Mouse (Mus musculus) liver, postnatal 0 days (tissue): ENCODE results near the gene Dlg4. TPM values are rescaled to one million over a fixed set of nuclear protein-coding genes. Genes with fewer than 3 reads are reported as not detected.

Experiments used
- ATAC-seq: fragments of 200-750 bp; cut with Nextera tagmentation; 2 replicates; pipeline ENCODE4 v1.8.0; 2017; ENCODE audit warnings: mild to moderate bottlenecking, moderate library complexity
- DNase-seq: peaks from one replicate; pipeline ENCODE4 v3.0.0-alpha.2; 2016
- H3K27ac ChIP-seq: fragments of 300-500 bp; sonication (generic); 2 replicates; pipeline ENCODE4 v1.5.1; 2014; ENCODE audit warnings: antibody characterized with exemption, moderate library complexity, mild to moderate bottlenecking, low read depth
- H3K27me3 ChIP-seq: fragments of 300-500 bp; sonication (generic); 2 replicates; pipeline ENCODE4 v1.6.1; 2014; ENCODE audit warnings: low read length, control low read depth, mixed read lengths; ENCODE audit not compliant: insufficient read depth
- H3K36me3 ChIP-seq: fragments of 300-500 bp; sonication (generic); replicated peaks from 2 replicates; pipeline ENCODE4 v1.6.1; 2014; ENCODE audit warnings: mild to moderate bottlenecking, control low read depth, low read length, moderate library complexity, mixed read lengths; ENCODE audit not compliant: insufficient read depth
- H3K4me1 ChIP-seq: fragments of 300-500 bp; sonication (generic); 2 replicates; pipeline ENCODE4 v1.6.1; 2014; ENCODE audit warnings: antibody characterized with exemption, mild to moderate bottlenecking, control low read depth; ENCODE audit not compliant: insufficient read depth
- H3K4me2 ChIP-seq: fragments of 300-500 bp; sonication (generic); 2 replicates; pipeline ENCODE4 v1.6.1; 2014; ENCODE audit warnings: low read depth, mild to moderate bottlenecking, low read length, moderate library complexity, mixed read lengths
- H3K4me3 ChIP-seq: fragments of 300-500 bp; sonication (generic); 2 replicates; pipeline ENCODE4 v1.5.1; 2014; ENCODE audit warnings: low read depth, low read length
- H3K9ac ChIP-seq: fragments of 300-500 bp; sonication (generic); replicated peaks from 2 replicates; pipeline ENCODE4 v1.6.1; 2014; ENCODE audit warnings: mild to moderate bottlenecking, moderate library complexity
- H3K9me3 ChIP-seq: fragments of 300-500 bp; sonication (generic); 2 replicates; pipeline ENCODE4 v1.6.1; 2016; ENCODE audit warnings: mild to moderate bottlenecking, control low read depth, low read length, mixed read lengths
- CTCF ChIP-seq: sonication (generic); IDR thresholded peaks from 2 replicates; pipeline ENCODE4 v1.5.1; 2016; ENCODE audit warnings: antibody characterized with exemption, low read depth
- EP300 ChIP-seq: IDR thresholded peaks from 2 replicates; pipeline ENCODE4 v1.6.1; 2016; ENCODE audit warnings: antibody characterized with exemption, low read depth, mild to moderate bottlenecking
- WGBS: fragments of 180-500 bp; shearing (Covaris S2); extraction: QIAGEN DNeasy Blood & Tissue Kit; methylation state at CpG from one replicate; pipeline ENCODE4 v1.1.7; 2014; ENCODE audit not compliant: insufficient replicate concordance; 5-methylcytosine and 5-hydroxymethylcytosine counted together
- polyA plus RNA-seq: library from polyadenylated mRNA; unstranded; fragments of >200 nt; fragmentation: Nextera tagmentation; extraction: Ambion mirVana; gene quantifications from 2 replicates; pipeline ENCODE4 v1.2.1, GENCODE M21; 2015

The Dlg4 gene
- polyA plus RNA-seq, 1 experiment from 2014 or later = 0.61 TPM

DNA sequence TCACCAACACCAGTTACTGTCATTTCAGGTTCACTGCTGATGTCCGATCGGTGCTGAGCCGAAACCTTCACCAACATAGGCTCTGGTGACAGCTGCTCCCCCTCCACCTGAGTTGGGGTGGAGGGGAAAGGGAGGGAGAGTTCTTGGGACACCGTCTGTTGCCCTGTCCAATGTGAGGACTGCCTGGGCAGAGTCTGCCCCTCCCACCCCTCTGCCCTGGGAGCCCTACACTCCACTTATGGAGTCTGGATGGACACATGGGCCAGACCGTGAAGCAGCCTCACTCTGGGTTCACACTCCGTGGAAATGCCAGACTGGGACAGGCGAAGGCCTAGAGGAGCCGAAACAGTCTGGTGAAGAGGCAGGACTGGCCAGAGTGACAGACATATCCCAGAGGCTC lies 26.8 kb upstream of the Dlg4 start:
- no peak overlapping the region for H3K4me3 ChIP-seq
- H3K27ac ChIP-seq = peak overlapping the region; percentile 84
- TF ChIP-seq EP300 (no peak), CTCF (no peak)
- no peak overlapping the region for H3K4me2 ChIP-seq
- no peaks in the 10 kb centered on the region for H3K9me3 ChIP-seq
- no peak for DNase-seq
- no peak overlapping the region for H3K9ac ChIP-seq
- ATAC-seq = no peak
- peaks cover 54% of the 10 kb centered on the region for H3K36me3 ChIP-seq
- peaks cover 20% of the 10 kb centered on the region for H3K4me1 ChIP-seq
- H3K27me3 ChIP-seq = no peaks in the 10 kb centered on the region
- WGBS = 95% methylated on average over 7 of the region's 8 CpGs

DNA sequence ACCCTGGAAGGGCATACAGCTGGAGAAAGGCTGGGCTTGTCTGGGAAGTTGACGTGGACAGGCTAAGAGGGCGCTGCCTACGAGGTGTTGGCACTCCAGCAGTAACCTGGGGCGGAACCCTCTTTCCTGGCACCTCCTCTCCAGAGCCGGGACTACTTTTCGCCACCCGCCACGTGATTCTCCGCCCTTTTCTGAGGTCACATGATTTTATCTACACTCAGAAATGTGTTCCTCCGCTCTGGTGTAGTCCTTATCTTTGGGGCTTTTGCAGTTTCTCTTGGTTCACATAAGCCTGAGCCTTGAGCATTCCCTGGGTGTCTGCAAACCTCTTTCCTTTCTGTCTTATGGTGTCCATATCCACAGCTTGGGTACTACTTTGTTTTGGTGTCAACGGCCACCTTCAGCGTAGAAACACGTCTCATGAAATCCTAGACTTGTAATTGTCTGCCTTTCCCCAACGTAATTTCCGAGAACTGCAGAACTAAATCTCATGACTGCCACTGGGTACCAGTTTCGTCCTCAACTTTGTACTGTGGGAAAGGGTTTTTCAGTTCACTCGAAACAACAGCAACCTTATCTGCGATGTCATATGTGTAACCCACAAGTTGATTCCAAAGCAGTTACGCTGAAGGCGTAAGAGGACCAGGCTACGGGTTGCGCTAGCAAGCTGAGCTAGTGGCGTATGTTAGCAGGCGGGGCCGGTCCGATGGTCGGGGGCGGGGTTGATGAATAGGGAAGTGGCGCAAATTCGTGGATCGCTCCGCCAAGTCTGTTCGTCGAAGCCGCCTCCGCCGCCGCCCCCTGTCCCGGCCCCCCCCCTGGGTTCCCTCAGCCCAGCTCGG lies 25.7 kb upstream of the Dlg4 start, which contains the start of gene Gabarap:
Gene Gabarap, plus strand, starts transcription at position 294 of the 842 bp plus-strand sequence.
- no peaks in the 10 kb centered on the region for H3K27me3 ChIP-seq
- DNase-seq = peak; percentile 97
- TF ChIP-seq EP300 (peak; percentile 80), CTCF (peak; percentile 15; the same call in 1 of the 2 replicates)
- H3K4me2 ChIP-seq = peak within 1 kb of the TSS; percentile 70
- peaks cover 22% of the 10 kb centered on the region for H3K4me1 ChIP-seq
- peak within 1 kb of the TSS; percentile 79 for H3K4me3 ChIP-seq
- peak within 1 kb of the TSS; percentile 84 for H3K27ac ChIP-seq
- peak; percentile 79 for ATAC-seq
- H3K9me3 ChIP-seq = no peaks in the 10 kb centered on the region
- under 1% methylated on average over 38 of the region's 40 CpGs for WGBS
- H3K36me3 ChIP-seq = peaks cover 48% of the 10 kb centered on the region
- peak within 1 kb of the TSS; percentile 86 for H3K9ac ChIP-seq

DNA sequence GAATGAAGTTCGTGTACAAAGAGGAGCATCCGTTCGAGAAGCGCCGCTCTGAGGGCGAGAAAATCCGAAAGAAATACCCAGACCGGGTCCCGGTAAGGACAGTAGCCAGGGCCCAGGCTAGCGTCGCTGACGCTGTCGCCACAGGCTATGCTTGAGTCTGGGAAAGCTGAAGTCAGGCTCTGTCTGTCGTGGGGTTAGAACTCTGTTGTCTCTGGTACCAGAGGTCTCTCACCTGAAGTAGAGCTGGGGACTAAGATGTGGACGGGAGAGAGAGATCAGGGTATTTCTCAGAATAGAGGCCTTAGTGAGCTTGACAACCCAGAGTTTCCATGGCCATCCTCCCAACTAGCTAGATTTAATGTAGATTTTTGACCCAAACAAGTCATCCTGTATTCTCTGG lies 25.0 kb upstream of the Dlg4 start:
- no peak for TF ChIP-seq CTCF
- TF ChIP-seq EP300 = no peak
- H3K36me3 ChIP-seq = peaks cover 44% of the 10 kb centered on the region
- WGBS = 0% methylated on average over 15 of the region's 15 CpGs
- H3K27ac ChIP-seq = peak overlapping the region; percentile 84
- H3K4me3 ChIP-seq = peak overlapping the region; percentile 79
- no peaks in the 10 kb centered on the region for H3K9me3 ChIP-seq
- DNase-seq (no peak), ATAC-seq (peak; percentile 13; the same call in 1 of the 2 replicates)
- H3K9ac ChIP-seq = peak overlapping the region; percentile 86
- peaks cover 22% of the 10 kb centered on the region for H3K4me1 ChIP-seq
- H3K4me2 ChIP-seq = peak overlapping the region; percentile 70
- H3K27me3 ChIP-seq = no peaks in the 10 kb centered on the region

DNA sequence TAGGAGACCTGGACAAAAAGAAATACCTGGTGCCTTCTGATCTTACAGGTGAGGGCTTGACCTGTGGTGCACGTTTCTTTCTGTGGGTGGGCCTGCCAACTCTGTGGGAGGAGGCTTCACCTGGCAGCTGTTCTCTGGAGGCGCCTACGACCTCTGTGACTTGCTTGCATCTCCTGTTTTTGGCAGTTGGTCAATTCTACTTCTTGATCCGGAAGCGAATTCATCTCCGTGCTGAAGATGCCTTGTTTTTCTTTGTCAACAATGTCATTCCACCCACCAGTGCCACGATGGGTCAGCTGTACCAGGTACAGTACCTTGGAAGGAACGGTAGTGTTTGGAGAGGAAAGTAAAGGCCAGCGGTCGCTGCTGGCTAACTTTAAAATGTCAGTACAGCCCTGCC lies 24.3 kb upstream of the Dlg4 start:
- no peak for TF ChIP-seq CTCF
- TF ChIP-seq EP300 = no peak
- ATAC-seq (no peak), DNase-seq (no peak)
- peak overlapping the region; percentile 79 for H3K4me3 ChIP-seq
- H3K27ac ChIP-seq = peak overlapping the region; percentile 84
- no peaks in the 10 kb centered on the region for H3K27me3 ChIP-seq
- WGBS = 60% methylated on average over 10 of the region's 10 CpGs
- H3K4me2 ChIP-seq = peak overlapping the region; percentile 70
- H3K36me3 ChIP-seq = peaks cover 43% of the 10 kb centered on the region
- H3K4me1 ChIP-seq = peaks cover 24% of the 10 kb centered on the region
- peak overlapping the region; percentile 86 for H3K9ac ChIP-seq
- H3K9me3 ChIP-seq = no peaks in the 10 kb centered on the region

DNA sequence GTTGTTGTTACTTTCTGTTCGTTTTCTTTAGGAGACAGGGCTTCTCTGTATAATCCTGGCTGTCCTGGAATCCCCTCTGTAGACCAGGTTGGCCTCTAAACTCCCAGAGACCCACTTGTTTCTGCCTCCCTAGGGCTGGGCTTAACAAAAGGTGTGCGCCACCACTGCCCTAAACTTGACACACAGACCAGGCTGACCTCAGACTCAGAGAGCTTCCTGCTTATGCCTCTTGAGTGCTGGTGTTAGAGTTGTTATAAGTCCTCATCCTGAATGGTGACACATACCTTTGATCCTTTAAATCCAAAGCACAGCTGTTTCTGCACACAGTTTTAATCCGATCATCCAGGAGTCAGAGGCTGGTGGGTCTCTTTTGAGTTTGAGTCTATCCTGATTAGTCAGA lies 23.8 kb upstream of the Dlg4 start:
- Histone ChIP-seq H3K9me3 (no peaks in the 10 kb centered on the region), H3K9ac (peak overlapping the region; percentile 86), H3K4me1 (peaks cover 29% of the 10 kb centered on the region), H3K4me3 (peak overlapping the region; percentile 79), H3K4me2 (peak overlapping the region; percentile 70), H3K27me3 (no peaks in the 10 kb centered on the region), H3K36me3 (peaks cover 40% of the 10 kb centered on the region), H3K27ac (0 out of 2 replicates have a peak overlapping the region, but pooled peaks have one; percentile 84)
- DNase-seq (no peak), ATAC-seq (no peak)
- WGBS = 79% methylated on average over 3 of the region's 3 CpGs
- TF ChIP-seq EP300 (no peak), CTCF (no peak)

DNA sequence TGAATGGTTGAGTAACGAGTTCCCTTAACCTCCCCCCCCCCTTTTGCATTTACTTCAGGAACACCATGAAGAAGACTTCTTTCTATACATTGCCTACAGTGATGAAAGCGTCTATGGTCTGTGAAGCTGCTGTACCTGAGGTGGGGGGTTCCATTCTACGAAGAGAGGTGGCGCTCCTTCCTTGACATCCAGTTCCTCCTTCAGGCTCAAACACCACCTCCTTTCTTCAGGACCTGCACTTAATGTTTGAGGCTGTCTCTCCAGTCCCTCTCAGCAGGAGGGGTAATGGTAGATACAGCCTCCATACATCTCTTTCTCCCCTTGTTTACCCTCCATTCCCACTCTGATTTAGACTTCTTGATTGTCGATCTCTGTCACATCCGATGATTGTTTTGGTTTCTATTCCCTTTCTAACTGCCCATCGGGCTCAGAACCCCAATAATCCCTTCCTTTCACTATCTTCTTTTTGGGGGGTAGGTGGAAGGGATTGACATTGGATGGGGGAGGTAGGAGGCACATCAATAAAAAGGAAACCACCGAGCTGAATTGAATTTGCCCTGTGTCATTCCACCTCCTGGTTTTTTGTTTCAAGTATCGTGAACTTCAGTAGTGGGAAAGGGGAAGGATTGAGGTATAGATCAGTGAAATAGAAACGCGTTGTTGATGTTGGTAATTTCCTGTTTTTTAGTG lies 22.2 kb upstream of the Dlg4 start:
- H3K9me3 ChIP-seq = no peaks in the 10 kb centered on the region
- peaks cover 29% of the 10 kb centered on the region for H3K4me1 ChIP-seq
- H3K36me3 ChIP-seq = peaks cover 40% of the 10 kb centered on the region
- H3K4me2 ChIP-seq = peak overlapping the region; percentile 86
- DNase-seq = no peak
- no peaks in the 10 kb centered on the region for H3K27me3 ChIP-seq
- H3K27ac ChIP-seq = peak overlapping the region; percentile 98; the same call in 1 of the 2 replicates
- H3K4me3 ChIP-seq = peak overlapping the region; percentile 98; the same call in 1 of the 2 replicates
- no peak overlapping the region for H3K9ac ChIP-seq
- ATAC-seq = no peak
- TF ChIP-seq CTCF = peak; percentile 32; the same call in 1 of the 2 replicates
- no peak for TF ChIP-seq EP300
- WGBS = 80% methylated on average over 11 of the region's 11 CpGs
